Mouse (Mus musculus): ENCODE measurements around the gene Jaml. TPM values are rescaled to one million over a fixed set of nuclear protein-coding genes. Genes with fewer than 3 reads are reported as not detected.

Gene Jaml
- polyA plus RNA-seq, 1 experiment = not detected

- Histone ChIP-seq H3K4me3 (ENCODE audit: control insufficient read depth, low read depth, low read length) (peak within 1 kb of the TSS; percentile 54), H3K27ac (ENCODE audit: control insufficient read depth, insufficient read depth, low read depth, low read length) (no peak within 1 kb of the TSS), H3K36me3 (ENCODE audit: control insufficient read depth, insufficient read depth, low read length) (no peaks in the 10 kb centered on the region), H3K27me3 (ENCODE audit: control insufficient read depth, insufficient read depth, low read length) (peaks cover 6% of the 10 kb centered on the region; the same call in 1 of the 2 replicates), H3K4me1 (ENCODE audit: control insufficient read depth, insufficient read depth, low read length) (peaks cover 3% of the 10 kb centered on the region; the same call in 1 of the 2 replicates)
- no peak for TF ChIP-seq POLR2A (IDR thresholded peaks at IDR 0.05; ENCODE audit: control insufficient read depth, low read depth, low read length)
- TF ChIP-seq CTCF (IDR thresholded peaks at IDR 0.05; ENCODE audit: control insufficient read depth, insufficient read depth, insufficient replicate concordance, low read depth, low read length) = no peak
These were observed 59.4 kb downstream of the Jaml start, which contains the start of gene Scn4b for GRCm38 (mm10) chr9:45138191-45139032. Gene Scn4b, plus strand, starts transcription at chr9:45138395.

- Histone ChIP-seq H3K4me3 (ENCODE audit: control insufficient read depth, low read depth, low read length) (no peak overlapping the region), H3K36me3 (ENCODE audit: control insufficient read depth, insufficient read depth, low read length) (no peaks in the 10 kb centered on the region), H3K4me1 (ENCODE audit: control insufficient read depth, insufficient read depth, low read length) (peaks cover 3% of the 10 kb centered on the region; the same call in 1 of the 2 replicates), H3K27ac (ENCODE audit: control insufficient read depth, insufficient read depth, low read depth, low read length) (no peak overlapping the region), H3K27me3 (ENCODE audit: control insufficient read depth, insufficient read depth, low read length) (peaks cover 6% of the 10 kb centered on the region; the same call in 1 of the 2 replicates)
- no peak for TF ChIP-seq CTCF (IDR thresholded peaks at IDR 0.05; ENCODE audit: control insufficient read depth, insufficient read depth, insufficient replicate concordance, low read depth, low read length)
- TF ChIP-seq POLR2A (IDR thresholded peaks at IDR 0.05; ENCODE audit: control insufficient read depth, low read depth, low read length) = no peak
These were observed 60.1 kb downstream of the Jaml start for GRCm38 (mm10) chr9:45139082-45139481.

- Histone ChIP-seq H3K4me1 (ENCODE audit: control insufficient read depth, insufficient read depth, low read length) (peaks cover 4% of the 10 kb centered on the region; the same call in 1 of the 2 replicates), H3K4me3 (ENCODE audit: control insufficient read depth, low read depth, low read length) (no peak overlapping the region), H3K27ac (ENCODE audit: control insufficient read depth, insufficient read depth, low read depth, low read length) (no peak overlapping the region), H3K36me3 (ENCODE audit: control insufficient read depth, insufficient read depth, low read length) (no peaks in the 10 kb centered on the region), H3K27me3 (ENCODE audit: control insufficient read depth, insufficient read depth, low read length) (peaks cover 6% of the 10 kb centered on the region; the same call in 1 of the 2 replicates)
- TF ChIP-seq CTCF (IDR thresholded peaks at IDR 0.05; ENCODE audit: control insufficient read depth, insufficient read depth, insufficient replicate concordance, low read depth, low read length) (no peak), POLR2A (IDR thresholded peaks at IDR 0.05; ENCODE audit: control insufficient read depth, low read depth, low read length) (no peak)
These were observed 62.0 kb downstream of the Jaml start for GRCm38 (mm10) chr9:45140945-45141344.

GRCm38 (mm10) chr9:45142686-45143085, 63.7 kb downstream of the Jaml start:
- no peak for TF ChIP-seq CTCF (IDR thresholded peaks at IDR 0.05; ENCODE audit: control insufficient read depth, insufficient read depth, insufficient replicate concordance, low read depth, low read length)
- no peak for TF ChIP-seq POLR2A (IDR thresholded peaks at IDR 0.05; ENCODE audit: control insufficient read depth, low read depth, low read length)
- no peak overlapping the region for H3K4me3 ChIP-seq (ENCODE audit: control insufficient read depth, low read depth, low read length)
- no peak overlapping the region for H3K27ac ChIP-seq (ENCODE audit: control insufficient read depth, insufficient read depth, low read depth, low read length)
- peaks cover 5% of the 10 kb centered on the region; the same call in 1 of the 2 replicates for H3K4me1 ChIP-seq (ENCODE audit: control insufficient read depth, insufficient read depth, low read length)
- no peaks in the 10 kb centered on the region for H3K36me3 ChIP-seq (ENCODE audit: control insufficient read depth, insufficient read depth, low read length)
- peaks cover 6% of the 10 kb centered on the region; the same call in 1 of the 2 replicates for H3K27me3 ChIP-seq (ENCODE audit: control insufficient read depth, insufficient read depth, low read length)

- Histone ChIP-seq H3K4me1 (ENCODE audit: control insufficient read depth, insufficient read depth, low read length) (peaks cover 2% of the 10 kb centered on the region; the same call in 1 of the 2 replicates), H3K27me3 (ENCODE audit: control insufficient read depth, insufficient read depth, low read length) (no peaks in the 10 kb centered on the region), H3K27ac (ENCODE audit: control insufficient read depth, insufficient read depth, low read depth, low read length) (no peak overlapping the region), H3K4me3 (ENCODE audit: control insufficient read depth, low read depth, low read length) (peak overlapping the region; percentile 6; the same call in 1 of the 2 replicates), H3K36me3 (ENCODE audit: control insufficient read depth, insufficient read depth, low read length) (no peaks in the 10 kb centered on the region)
- TF ChIP-seq CTCF (IDR thresholded peaks at IDR 0.05; ENCODE audit: control insufficient read depth, insufficient read depth, insufficient replicate concordance, low read depth, low read length) (no peak), POLR2A (IDR thresholded peaks at IDR 0.05; ENCODE audit: control insufficient read depth, low read depth, low read length) (no peak)
These were observed 66.7 kb downstream of the Jaml start for GRCm38 (mm10) chr9:45145533-45146266.

GRCm38 (mm10) chr9:45146267-45146597, 67.2 kb downstream of the Jaml start:
- Histone ChIP-seq H3K36me3 (ENCODE audit: control insufficient read depth, insufficient read depth, low read length) (no peaks in the 10 kb centered on the region), H3K27me3 (ENCODE audit: control insufficient read depth, insufficient read depth, low read length) (no peaks in the 10 kb centered on the region), H3K27ac (ENCODE audit: control insufficient read depth, insufficient read depth, low read depth, low read length) (no peak overlapping the region), H3K4me1 (ENCODE audit: control insufficient read depth, insufficient read depth, low read length) (peaks cover 2% of the 10 kb centered on the region; the same call in 1 of the 2 replicates), H3K4me3 (ENCODE audit: control insufficient read depth, low read depth, low read length) (peak overlapping the region; percentile 6; the same call in 1 of the 2 replicates)
- TF ChIP-seq CTCF (IDR thresholded peaks at IDR 0.05; ENCODE audit: control insufficient read depth, insufficient read depth, insufficient replicate concordance, low read depth, low read length) = no peak
- no peak for TF ChIP-seq POLR2A (IDR thresholded peaks at IDR 0.05; ENCODE audit: control insufficient read depth, low read depth, low read length)

GRCm38 (mm10) chr9:45150933-45151332, 72.0 kb downstream of the Jaml start:
- TF ChIP-seq POLR2A (IDR thresholded peaks at IDR 0.05; ENCODE audit: control insufficient read depth, low read depth, low read length) (no peak), CTCF (IDR thresholded peaks at IDR 0.05; ENCODE audit: control insufficient read depth, insufficient read depth, insufficient replicate concordance, low read depth, low read length) (no peak)
- H3K4me3 ChIP-seq (ENCODE audit: control insufficient read depth, low read depth, low read length) = no peak overlapping the region
- H3K27ac ChIP-seq (ENCODE audit: control insufficient read depth, insufficient read depth, low read depth, low read length) = no peak overlapping the region
- H3K27me3 ChIP-seq (ENCODE audit: control insufficient read depth, insufficient read depth, low read length) = no peaks in the 10 kb centered on the region
- no peaks in the 10 kb centered on the region for H3K36me3 ChIP-seq (ENCODE audit: control insufficient read depth, insufficient read depth, low read length)
- peaks cover 2% of the 10 kb centered on the region; the same call in 1 of the 2 replicates for H3K4me1 ChIP-seq (ENCODE audit: control insufficient read depth, insufficient read depth, low read length)
